Mouse (Mus musculus): ENCODE measurements around the gene Galk2.

Gene Galk2

GRCm38 (mm10) chr2:125900797-125901410 is 42.0 kb downstream of the Galk2 start:
- DNase-seq, result no peak

GRCm38 (mm10) chr2:125901426-125901825 is 42.5 kb downstream of the Galk2 start:
- no peak for DNase-seq

- DNase-seq, result no peak
Observed at GRCm38 (mm10) chr2:125906407-125907066, 47.6 kb downstream of the Galk2 start.

- DNase-seq, result no peak
Observed at GRCm38 (mm10) chr2:125907580-125908255, 48.8 kb downstream of the Galk2 start.

- no peak for DNase-seq
Observed at GRCm38 (mm10) chr2:125914167-125914566, 55.3 kb downstream of the Galk2 start.

- no peak for DNase-seq
Observed at GRCm38 (mm10) chr2:125914713-125915112, 55.8 kb downstream of the Galk2 start.

GRCm38 (mm10) chr2:125916652-125917296 is 57.9 kb downstream of the Galk2 start:
- DNase-seq, result no peak

- no peak for DNase-seq
Observed at GRCm38 (mm10) chr2:125917297-125917679, 58.4 kb downstream of the Galk2 start.

- DNase-seq, result peak; percentile 3
Observed at GRCm38 (mm10) chr2:125921273-125921672, 62.4 kb downstream of the Galk2 start.

GRCm38 (mm10) chr2:125922149-125922548 is 63.2 kb downstream of the Galk2 start:
- no peak for DNase-seq

- no peak for DNase-seq
Observed at GRCm38 (mm10) chr2:125922877-125923276, 64.0 kb downstream of the Galk2 start.

GRCm38 (mm10) chr2:125923346-125923745 is 64.4 kb downstream of the Galk2 start:
- no peak for DNase-seq

- no peak for DNase-seq
Observed at GRCm38 (mm10) chr2:125924554-125924953, 65.6 kb downstream of the Galk2 start.

GRCm38 (mm10) chr2:125925081-125925480 is 66.2 kb downstream of the Galk2 start:
- DNase-seq, result no peak

GRCm38 (mm10) chr2:125929396-125929795 is 70.5 kb downstream of the Galk2 start:
- no peak for DNase-seq

GRCm38 (mm10) chr2:125929872-125930271 is 71.0 kb downstream of the Galk2 start:
- DNase-seq, result no peak

GRCm38 (mm10) chr2:125931193-125931592 is 72.3 kb downstream of the Galk2 start:
- DNase-seq, result no peak

- DNase-seq, result no peak
Observed at GRCm38 (mm10) chr2:125932734-125933133, 73.8 kb downstream of the Galk2 start.

GRCm38 (mm10) chr2:125933977-125934376 is 75.1 kb downstream of the Galk2 start:
- no peak for DNase-seq

- DNase-seq, result no peak
Observed at GRCm38 (mm10) chr2:125936396-125936795, 77.5 kb downstream of the Galk2 start.

GRCm38 (mm10) chr2:125938993-125939642 is 80.2 kb downstream of the Galk2 start:
- DNase-seq, result no peak

- DNase-seq, result no peak
Observed at GRCm38 (mm10) chr2:125941111-125941785, 82.3 kb downstream of the Galk2 start.

GRCm38 (mm10) chr2:125943301-125943700 is 84.4 kb downstream of the Galk2 start:
- DNase-seq, result no peak
